Mouse (Mus musculus): ENCODE measurements around the gene Syngap1.

Syngap1 gene

DNA sequence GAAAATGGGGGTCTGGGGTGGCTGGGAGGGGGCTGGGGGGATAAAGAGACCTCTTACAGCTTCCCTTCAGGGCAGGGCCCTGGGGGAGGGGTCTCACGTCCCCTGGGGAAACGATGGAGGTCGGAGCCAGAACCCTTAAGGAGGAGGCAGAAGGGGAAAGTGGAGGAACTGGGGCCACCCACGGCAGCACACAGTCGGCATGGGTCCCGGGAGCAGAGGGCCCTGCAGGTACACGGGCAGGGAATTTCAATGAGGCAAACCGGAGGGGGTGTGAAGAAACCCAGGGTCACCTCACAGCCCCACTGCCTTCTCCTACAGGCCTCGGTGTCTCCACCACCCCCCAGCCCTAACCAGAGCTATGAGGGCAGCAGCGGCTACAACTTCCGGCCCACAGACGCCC lies 4.6 kb upstream of the Syngap1 start:
- peak in 1 of 2 experiments; percentile 31 for DNase-seq (ENCODE audit: inconsistent age in 2 of 2, low spot score in 1 of 2)

DNA sequence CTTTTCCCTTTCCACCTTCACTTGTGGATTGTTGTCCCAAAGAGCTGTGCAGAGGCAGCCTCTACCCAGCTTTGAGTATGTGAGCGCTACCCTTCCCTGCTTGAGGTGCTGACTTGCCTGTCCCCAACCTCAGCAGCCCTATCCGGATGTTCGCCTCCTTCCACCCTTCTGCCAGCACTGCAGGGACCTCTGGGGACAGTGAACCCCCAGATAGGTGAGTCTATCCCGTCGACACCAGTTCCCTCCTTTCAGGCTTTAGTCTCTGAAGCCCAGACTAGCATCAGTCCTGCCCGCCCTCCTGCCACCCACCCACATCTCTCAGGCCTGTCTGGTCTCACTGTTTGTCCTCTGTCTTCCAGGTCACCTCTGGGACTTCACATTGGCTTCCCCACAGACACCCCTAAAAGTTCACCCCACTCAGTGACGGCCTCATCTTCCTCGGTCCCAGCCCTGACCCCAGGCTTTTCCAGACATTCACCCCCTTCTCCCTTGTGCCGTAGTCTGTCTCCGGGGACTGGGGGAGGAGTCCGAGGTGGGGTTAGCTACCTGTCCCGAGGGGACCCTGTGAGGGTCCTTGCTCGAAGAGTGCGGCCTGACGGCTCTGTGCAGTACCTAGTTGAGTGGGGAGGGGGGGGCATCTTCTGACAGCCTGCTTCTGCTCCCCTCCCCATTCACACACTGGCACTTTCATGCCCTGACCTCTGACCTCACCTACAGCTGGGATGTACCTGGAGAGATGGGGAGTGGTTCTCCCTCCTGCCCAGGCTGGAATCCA lies 3.9 kb upstream of the Syngap1 start:
- peak; percentile 28 to 32 for DNase-seq (ENCODE audit: inconsistent age in 2 of 2, low spot score in 1 of 2)

DNA sequence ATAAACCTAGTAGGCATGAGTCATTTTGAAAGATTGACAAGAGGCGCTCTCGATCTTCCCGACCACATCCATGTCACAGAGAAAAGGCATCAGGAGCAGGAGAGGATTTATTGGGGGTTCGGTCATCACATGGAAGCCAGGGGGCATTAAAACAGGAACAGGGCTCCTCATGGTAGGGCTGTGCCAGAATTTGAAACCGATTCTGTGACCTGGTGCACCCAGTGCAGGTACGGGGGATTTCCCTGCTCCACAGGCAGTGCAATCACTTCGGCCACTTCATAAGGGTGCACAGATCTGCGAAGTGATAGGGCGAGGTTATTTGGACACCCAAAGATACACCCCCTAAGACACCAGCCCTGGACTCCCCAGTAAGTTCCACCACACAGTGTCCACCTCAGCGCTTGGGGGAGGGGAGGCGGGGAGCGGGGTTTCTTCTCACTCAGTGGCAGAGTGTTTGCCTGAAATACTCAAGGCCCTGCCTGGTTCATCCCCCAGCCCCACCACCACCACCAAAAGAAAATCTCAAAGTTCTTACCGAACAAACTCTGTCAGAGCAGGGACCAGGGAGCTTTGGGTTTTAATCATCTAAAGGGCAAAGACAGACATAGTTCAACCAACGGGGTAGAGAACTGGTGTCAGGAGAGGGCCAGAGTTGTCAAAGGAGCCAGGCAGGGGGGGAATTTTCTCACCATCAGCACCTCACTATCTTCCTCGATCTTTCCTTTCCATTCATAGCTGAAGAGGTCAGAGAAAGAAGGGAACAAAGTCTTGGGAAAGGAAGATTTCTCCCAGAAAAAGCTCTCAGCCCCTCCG lies 3.0 kb upstream of the Syngap1 start:
- DNase-seq (ENCODE audit: inconsistent age in 2 of 2, low spot score in 1 of 2) = peak in 1 of 2 experiments; percentile 65

DNA sequence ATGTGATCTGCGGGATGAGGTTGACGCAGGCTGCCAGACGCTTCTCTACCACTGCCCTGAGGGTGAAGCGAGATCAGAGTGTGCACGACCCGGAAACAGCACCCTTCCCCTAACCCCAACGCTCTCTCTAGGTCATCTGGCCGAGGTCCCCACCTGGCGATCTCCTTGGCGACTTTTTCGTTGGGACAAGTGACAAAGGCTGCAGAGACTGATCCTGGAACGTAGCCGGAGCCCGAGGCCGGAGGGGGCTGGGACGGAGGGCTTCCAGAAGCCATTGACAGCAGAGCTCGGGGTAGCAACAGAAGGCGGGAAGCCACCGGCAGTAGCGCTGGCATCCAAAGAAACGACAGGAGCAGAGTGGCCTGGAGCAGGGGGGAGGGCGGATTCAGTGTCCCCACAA lies 2.3 kb upstream of the Syngap1 start:
- peak; percentile 67 to 82 for DNase-seq (ENCODE audit: inconsistent age in 2 of 2, low spot score in 1 of 2)

DNA sequence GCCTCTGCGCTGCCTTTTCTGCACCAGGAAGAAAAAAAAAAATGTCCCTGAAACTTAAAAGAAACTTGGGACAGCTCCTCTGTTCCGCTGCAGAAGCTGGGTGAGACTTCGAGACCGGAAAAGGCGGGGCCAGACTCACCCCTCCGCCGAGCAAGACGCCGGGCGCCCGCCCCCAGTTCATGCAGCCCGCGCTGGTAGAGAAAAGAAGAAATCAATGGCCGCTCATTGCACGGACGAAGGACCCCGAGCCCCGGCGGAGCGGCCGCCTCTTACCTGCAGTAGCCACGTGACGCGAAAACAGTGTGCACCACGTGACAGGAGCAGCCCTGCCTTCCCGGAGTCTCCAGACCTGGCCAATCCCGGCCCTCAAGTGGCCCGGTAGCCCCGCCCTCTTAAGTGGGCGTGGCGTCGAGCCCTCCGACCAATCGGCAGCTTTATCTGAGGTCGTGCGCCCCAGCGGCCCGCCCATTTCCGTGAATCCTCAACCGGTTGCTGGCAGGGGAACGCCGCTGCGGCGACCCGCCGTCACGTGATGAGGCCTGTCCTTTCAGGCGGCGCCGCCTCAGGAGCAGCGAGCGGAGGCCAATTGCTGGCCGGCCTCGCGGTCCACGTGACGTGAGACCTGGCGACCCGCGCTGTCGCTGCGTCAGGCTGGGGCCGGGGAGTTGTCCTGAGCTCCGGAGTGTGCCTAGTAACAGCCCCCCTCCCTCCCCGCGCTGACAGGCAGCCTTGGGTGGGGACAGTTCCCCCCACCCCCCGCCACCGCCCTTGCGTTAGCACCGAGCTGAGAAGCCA lies 1.7 kb upstream of the Syngap1 start, which contains the start of gene Cuta:
TSS of gene Cuta (minus strand) at position 392 of the 795 bp plus-strand sequence.
- DNase-seq (ENCODE audit: inconsistent age in 2 of 2, low spot score in 1 of 2) = peak; percentile 100

DNA sequence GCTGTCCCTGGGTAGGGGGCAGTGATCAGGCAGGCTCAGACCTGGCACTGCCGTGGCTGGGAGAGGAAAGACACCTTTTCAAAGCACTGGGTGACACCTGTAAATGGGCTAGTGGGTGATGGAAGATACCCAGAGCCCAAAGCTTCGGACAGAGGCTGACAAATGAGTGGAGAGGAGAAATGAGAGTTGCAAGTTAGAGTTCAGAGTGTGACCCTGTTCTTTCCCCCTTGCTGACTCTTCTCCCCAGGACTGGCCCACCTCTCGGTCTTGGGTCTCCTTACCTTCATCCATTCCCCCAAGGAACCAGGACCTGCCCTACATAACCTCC lies 1.1 kb upstream of the Syngap1 start:
- no peak for DNase-seq (ENCODE audit: inconsistent age in 2 of 2, low spot score in 1 of 2)

DNA sequence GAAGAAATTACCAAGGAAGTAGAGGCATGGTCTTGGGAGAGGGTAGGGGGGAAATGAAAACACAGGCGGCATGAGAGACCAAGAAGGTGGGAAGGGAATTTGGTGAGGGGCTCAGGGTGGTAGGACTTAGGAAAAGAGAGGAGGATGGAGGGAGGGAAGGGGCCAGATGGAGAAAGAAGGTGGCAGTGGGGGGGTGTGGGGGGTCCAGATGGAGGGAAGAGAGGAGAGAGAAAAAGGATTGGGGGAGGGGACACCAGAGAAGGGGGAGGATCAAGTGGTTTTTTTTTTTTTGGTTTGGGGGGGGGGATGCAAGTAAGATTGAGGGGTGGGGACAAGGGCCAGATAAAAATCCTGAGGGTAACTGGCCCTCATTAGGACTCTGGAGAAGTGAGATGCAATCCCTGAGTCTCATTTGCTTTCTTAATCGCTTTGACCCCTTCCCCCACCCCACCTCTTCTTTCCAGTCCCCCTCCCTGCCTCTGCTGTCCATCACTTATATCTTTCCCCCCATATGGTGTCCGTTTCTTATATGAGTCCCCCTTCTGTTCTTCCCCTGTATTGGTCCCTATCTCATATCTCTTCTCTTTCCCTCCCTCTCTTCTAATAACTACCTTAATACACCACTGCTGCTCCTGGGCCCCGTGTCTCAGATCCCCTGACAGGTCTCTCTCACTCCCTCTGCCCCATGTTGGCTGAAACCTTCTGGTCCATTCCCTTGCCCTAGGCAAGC lies 953 bp downstream of the Syngap1 start:
- DNase-seq (ENCODE audit: inconsistent age in 2 of 2, low spot score in 1 of 2) = no peak

DNA sequence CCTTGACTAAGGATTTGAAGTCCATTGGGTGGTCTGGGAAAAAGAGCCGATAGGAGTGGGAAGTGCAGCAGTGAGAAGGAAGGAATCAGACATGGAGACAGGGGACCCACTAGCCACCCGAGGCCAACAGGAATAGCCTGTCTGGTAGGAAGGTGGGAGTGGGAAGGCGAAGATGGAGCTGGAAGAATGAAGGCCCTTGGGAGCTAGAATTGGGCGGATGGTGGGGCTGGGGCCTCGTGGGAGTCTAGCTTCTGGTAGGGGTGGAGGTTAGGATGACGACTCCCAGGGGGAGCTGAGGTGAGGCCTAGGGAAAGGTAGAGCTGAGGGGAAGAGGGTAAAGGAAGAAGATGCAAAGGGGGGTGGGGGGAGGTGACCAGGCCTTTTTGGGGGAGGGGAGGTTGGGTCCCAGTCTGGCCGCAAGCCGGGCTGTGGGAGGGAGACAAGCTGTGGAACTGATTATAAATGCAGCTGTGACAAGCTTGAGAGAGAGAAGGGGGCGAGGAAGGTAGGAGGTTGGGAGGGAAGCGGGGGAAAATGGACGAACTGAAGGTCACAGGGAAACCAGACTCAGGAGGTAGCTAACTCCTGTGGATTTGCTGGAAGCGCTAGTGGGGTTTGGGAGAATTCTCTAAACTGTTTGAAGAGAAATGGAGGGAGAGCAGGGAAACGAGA lies 4.9 kb downstream of the Syngap1 start:
- DNase-seq (ENCODE audit: inconsistent age in 2 of 2, low spot score in 1 of 2) = no peak

DNA sequence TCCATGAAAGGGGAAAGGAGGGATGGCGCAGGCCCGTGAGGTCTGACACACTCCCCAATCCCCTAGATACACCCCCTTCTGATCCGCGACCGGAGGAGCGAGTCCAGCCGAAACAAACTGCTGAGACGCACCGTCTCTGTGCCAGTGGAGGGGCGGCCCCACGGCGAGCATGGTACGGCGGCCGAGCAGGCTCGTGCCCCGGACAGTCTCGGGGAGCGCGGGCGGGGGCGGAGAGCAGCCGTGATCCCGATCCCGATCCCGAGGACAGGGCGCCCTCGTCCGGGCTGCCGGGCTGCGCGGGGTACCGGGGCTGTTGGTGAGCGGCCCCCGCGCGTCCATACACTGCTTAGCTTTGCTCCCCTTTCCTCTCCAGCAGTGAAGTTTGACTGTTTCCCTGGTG lies 5.5 kb downstream of the Syngap1 start:
- peak; percentile 91 to 95 for DNase-seq (ENCODE audit: inconsistent age in 2 of 2, low spot score in 1 of 2)

DNA sequence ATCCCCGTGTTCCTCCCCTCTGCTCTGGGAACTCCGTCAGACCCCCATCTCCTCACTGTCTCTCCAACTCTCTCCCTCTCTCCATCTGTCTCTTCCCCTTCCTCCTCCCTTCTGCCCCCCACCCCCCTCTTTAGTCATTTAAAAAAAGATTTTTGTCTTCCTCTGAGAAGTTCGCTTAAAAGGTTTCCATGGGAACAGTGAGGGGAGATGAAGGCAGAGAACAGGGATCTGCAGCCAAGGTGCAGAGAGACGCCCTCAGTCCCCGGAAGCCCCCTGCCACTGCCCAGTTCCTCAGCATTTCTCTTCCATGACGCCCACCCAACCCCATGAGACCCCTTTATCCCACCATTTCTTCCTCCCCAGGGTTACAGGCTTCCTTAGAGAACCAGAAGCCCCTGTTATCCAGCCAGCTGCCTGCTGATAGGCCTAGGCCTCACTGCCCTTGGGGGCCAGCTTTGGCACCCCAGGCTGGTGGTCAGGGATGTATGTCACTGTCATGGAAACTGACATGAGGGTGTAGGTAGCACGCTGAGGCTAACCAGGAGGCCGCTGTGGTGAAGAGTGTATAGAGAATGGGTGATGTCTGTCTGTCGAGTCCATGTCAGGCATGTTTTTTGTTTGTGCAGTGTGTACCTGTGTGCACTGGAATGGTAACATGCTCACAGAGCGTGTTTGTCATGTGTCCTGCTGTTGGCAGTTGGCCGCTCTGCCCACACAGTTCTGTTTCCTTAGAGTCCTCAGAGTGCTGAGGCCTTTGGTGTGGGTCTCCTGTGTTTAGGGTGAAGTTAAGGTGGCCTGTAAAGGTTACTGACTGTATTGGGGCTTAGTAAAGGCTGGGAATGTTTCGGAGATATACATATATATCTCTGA lies 6.4 kb downstream of the Syngap1 start:
- peak in 1 of 2 experiments; percentile 53 for DNase-seq (ENCODE audit: inconsistent age in 2 of 2, low spot score in 1 of 2)

DNA sequence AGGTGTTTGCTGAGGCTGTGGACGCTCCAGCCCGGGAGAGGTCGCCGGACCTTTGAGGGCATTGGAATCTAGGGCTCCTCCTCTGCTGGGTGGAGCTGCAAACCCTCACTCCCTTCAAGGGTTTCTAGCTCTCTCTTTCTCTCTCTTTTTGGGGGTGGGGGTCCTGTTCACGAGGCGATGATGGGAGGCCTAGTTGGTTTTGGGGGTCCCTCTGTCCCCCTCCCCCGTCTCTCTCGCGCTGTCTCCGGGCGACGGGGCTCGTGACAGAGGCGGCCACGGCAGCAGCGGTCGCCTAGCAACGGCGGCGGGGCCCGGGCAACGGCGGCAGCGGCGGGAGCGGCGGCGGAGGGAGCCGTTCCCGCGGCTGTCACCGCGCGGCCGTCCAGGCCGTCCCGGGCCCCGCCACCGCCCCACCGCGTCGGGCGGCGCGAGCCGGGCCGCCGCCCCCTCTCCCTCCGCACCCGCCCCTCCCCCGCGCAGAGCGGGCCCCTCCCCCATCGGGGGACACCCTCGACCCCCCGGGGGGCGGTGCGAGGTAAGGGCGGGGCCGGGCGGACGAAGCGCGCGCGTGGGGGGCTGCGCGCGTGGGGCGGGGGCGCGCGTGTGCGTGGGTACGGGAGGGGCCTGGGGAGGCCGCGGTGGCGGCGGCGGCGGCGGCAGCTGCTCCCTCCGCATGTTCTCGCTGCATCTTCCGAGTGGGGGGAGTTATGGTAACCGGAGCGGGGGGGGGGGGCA lies 7.4 kb downstream of the Syngap1 start:
- peak; percentile 74 to 89 for DNase-seq (ENCODE audit: inconsistent age in 2 of 2, low spot score in 1 of 2)

DNA sequence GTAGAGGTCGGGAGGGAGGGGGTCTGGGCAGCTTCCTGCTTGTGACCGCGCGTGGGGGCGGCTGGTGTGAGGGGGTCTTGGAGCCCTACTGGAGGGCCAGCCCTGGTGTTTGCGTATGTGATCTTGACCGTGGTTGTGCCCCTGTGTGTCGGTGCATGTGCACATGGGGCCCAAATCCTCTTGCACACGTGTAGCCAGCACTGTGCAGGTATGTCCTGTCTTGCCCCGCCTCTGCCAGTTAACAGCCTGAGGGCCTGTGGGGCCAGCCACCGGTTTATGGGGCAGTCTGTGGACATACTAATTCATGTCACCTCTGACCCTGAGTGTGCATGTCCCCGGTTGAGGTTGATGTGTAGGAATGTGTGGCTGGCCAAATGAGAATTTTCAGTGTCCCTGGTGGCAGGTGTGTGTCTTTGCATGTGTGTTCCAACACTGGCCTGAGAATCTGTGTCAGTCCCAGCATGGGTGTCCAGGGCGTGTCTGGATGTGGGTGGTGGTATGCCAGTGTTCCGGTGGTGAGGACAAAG lies 8.1 kb downstream of the Syngap1 start:
- peak in 1 of 2 experiments; percentile 57 for DNase-seq (ENCODE audit: inconsistent age in 2 of 2, low spot score in 1 of 2)

DNA sequence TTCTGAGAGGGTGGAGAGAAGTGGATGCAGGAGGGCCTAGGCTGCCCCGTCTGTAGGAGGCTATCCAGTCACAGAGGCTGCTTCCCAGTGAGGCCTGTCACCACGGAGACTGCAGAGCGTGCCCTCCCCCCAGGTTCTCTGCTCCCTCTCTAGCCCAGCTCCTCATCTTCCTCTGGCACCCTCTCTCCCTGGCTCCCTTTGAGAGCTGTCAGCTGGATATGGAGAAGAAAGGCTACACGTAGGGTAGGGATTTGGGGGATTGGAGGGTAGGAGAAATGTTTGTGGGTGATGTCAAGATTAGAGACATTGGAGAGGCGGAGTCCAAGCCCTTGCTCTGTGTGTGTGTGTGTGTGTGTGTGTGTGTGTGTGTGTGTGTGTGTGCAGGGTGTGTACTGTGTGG lies 8.8 kb downstream of the Syngap1 start:
- peak in 1 of 2 experiments; percentile 40 for DNase-seq (ENCODE audit: inconsistent age in 2 of 2, low spot score in 1 of 2)

DNA sequence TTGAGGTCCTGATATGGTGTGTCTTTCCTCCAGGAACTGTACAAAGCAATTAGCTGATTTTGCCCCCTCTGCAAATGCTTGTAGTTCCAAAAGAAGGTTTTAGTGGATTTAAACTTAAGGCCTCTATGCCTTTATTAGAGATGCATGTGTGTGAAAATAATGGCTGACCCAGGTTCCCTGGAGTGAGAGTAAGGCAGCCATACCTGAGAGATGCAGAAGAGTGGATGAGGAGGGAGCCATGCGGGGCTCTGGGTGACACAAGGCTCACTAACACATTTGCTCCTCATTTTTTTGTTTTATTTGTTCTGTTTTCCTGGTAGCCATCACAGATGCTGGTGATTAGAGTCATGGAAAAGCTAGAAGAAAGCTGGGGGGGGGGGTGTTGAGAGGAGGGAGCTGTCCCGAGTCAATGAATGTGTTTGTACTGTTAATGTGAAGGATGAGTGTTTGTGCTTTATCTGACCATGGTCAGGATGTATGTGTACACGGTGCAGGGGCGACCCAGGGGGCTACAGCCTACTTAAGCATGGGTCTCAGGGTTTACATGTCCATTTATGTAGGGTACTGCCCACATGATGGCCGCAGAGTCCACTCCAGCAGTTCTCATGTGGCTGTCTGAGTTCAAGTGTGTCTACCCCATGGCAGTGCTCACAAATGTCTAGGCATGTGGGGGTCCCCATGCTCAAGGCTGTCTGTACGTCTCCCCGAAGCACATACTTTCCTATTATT lies 9.7 kb downstream of the Syngap1 start:
- no peak for DNase-seq (ENCODE audit: inconsistent age in 2 of 2, low spot score in 1 of 2)

DNA sequence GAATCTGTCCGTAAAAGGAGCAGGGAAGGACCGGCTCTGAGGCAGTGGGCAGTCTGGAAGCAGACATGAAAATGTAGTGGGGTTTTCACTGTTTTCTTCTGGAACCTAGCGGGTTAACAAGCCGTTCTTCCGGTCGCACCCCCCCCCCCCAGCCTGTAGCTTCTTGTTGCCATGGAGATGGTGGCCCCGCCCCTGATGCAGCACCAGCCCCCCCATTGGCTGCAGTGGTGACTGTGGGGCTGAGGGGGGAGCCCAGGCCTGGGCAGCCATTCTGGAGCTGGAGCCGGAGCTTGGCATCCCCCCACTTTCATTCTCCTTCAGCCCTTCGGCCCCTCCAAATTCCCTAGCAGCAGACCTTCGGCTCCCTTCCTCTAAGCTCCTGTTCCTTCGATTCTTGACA lies 10.4 kb downstream of the Syngap1 start:
- DNase-seq (ENCODE audit: inconsistent age in 2 of 2, low spot score in 1 of 2) = peak; percentile 71 to 83

DNA sequence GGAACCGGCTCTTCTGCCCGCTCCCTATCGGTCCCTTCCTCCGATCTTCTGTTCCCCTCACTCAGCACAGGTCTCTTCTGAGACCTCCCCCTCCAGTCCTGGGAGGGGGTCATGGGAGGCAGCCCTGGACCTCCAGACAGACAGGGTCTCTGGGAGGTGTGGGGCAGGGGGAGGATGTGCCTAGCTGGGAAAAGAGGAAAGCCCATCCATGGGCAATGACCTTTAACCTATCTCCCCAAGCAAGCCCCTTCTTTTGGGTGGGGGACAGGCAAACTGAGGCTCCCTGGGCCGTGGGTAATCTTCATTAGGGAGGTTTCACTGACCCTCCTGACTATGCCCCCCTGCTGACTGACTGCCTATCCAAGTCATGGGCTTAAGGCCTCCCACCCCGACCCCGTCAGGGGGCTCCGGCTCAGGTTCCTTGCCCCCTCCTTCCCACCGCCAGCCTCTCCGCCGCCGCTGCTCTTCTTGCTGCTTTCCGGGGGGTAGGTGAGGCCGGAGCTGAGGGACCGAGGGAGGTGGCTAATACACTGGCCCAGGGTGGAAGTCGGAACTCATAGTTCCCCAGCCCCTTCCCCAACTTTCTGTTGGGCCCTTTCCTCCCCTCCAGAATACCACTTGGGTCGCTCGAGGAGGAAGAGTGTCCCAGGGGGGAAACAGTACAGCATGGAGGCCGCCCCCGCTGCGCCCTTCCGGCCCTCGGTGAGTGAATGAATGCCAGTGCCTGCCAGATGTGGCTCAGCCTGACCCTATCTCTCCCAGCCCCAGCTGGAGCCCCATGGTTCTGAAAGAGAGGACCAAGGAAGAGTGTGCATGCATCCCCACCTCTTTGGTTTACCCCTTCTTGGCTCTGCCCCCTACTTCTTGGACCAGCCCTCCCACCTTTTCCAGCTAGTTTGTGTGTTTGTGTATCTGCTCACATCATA lies 11.2 kb downstream of the Syngap1 start:
- DNase-seq (ENCODE audit: inconsistent age in 2 of 2, low spot score in 1 of 2) = peak in 1 of 2 experiments; percentile 47

DNA sequence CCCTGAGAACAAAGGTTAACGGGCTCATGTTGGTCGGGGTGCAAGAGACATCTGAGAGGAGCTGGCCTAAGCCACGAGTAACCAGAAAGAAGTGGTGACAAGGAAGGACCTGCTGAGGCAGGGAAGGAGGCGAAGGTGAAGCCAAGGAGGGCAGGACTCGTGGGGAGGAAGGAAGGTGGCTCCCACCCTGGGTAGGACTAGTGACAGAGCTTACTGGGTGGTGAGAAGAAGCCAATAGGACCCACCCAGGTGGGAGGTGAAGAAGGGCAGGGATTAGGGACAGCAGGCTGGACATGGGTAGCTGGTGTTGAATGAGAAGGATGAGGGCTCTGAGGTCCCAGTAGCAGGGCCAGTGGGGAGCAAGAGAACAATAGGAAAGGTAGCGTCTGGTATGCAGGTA lies 12.1 kb downstream of the Syngap1 start:
- peak in 1 of 2 experiments; percentile 48 for DNase-seq (ENCODE audit: inconsistent age in 2 of 2, low spot score in 1 of 2)

All from adrenal gland, adult (tissue).